Mouse (Mus musculus) heart, adult 18-20 months (tissue): ENCODE data around the gene Slc35e2. TPM values are rescaled to one million over a fixed set of nuclear protein-coding genes. Genes with fewer than 3 reads are reported as not detected.

Source experiments
- DNase-seq, 2 experiments: peaks; one replicate each; pipeline ENCODE4 v3.0.0; 2021 to 2022; ENCODE audit warnings: mixed read lengths in 1 of 2
- total RNA-seq, 2 experiments: library from RNA; stranded (reverse); gene quantifications; 2 replicates each; pipeline ENCODE4 v1.2.3; 2021

Slc35e2 gene
- total RNA-seq, 2 experiments from 2014 or later = 9.0 TPM

- DNase-seq = no peak
Observed at GRCm38 (mm10) chr4:155575521-155575920, 25.7 kb upstream of the Slc35e2 start.

GRCm38 (mm10) chr4:155577132-155577531 lies 24.1 kb upstream of the Slc35e2 start:
- DNase-seq = peak in 1 of 2 experiments; percentile 40

GRCm38 (mm10) chr4:155577741-155578140 lies 23.5 kb upstream of the Slc35e2 start:
- DNase-seq = no peak

GRCm38 (mm10) chr4:155578336-155579125 lies 22.7 kb upstream of the Slc35e2 start:
- DNase-seq = peak; percentile 78 to 79

GRCm38 (mm10) chr4:155580420-155580819 lies 20.8 kb upstream of the Slc35e2 start:
- peak in 1 of 2 experiments; percentile 82 for DNase-seq

- DNase-seq = no peak
Observed at GRCm38 (mm10) chr4:155582279-155582905, 18.8 kb upstream of the Slc35e2 start.

GRCm38 (mm10) chr4:155589356-155589755 lies 11.9 kb upstream of the Slc35e2 start:
- DNase-seq = no peak

- no peak for DNase-seq
Observed at GRCm38 (mm10) chr4:155591012-155591719, 10.1 kb upstream of the Slc35e2 start.

- no peak for DNase-seq
Observed at GRCm38 (mm10) chr4:155593780-155594179, 7.4 kb upstream of the Slc35e2 start.

GRCm38 (mm10) chr4:155595777-155596176 lies 5.4 kb upstream of the Slc35e2 start:
- DNase-seq = no peak

GRCm38 (mm10) chr4:155596606-155597005 lies 4.6 kb upstream of the Slc35e2 start:
- DNase-seq = no peak

GRCm38 (mm10) chr4:155598536-155598935 lies 2.7 kb upstream of the Slc35e2 start:
- no peak for DNase-seq

- DNase-seq = no peak
Observed at GRCm38 (mm10) chr4:155599901-155600825, 1.1 kb upstream of the Slc35e2 start.

- no peak for DNase-seq
Observed at GRCm38 (mm10) chr4:155601997-155602456, 811 bp downstream of the Slc35e2 start.

- DNase-seq = no peak
Observed at GRCm38 (mm10) chr4:155602753-155603152, 1.5 kb downstream of the Slc35e2 start.

GRCm38 (mm10) chr4:155603801-155604200 lies 2.6 kb downstream of the Slc35e2 start:
- no peak for DNase-seq

- no peak for DNase-seq
Observed at GRCm38 (mm10) chr4:155605132-155605531, 3.9 kb downstream of the Slc35e2 start.

- DNase-seq = no peak
Observed at GRCm38 (mm10) chr4:155606825-155607224, 5.6 kb downstream of the Slc35e2 start.

- no peak for DNase-seq
Observed at GRCm38 (mm10) chr4:155611860-155612259, 10.6 kb downstream of the Slc35e2 start.

- DNase-seq = no peak
Observed at GRCm38 (mm10) chr4:155613264-155613663, 12.0 kb downstream of the Slc35e2 start.

GRCm38 (mm10) chr4:155618321-155618720 lies 17.1 kb downstream of the Slc35e2 start:
- no peak for DNase-seq
